Mouse (Mus musculus) lung, postnatal 10 days (tissue): ENCODE measurements around the gene Use1.

Experiments used
- DNase-seq: peaks from one replicate; pipeline ENCODE4 v3.0.0; 2021

Gene Use1

GRCm38 (mm10) chr8:71379008-71379407, 12.4 kb downstream of the Use1 start:
- no peak for DNase-seq

GRCm38 (mm10) chr8:71379512-71380075, 12.9 kb downstream of the Use1 start:
- no peak for DNase-seq

GRCm38 (mm10) chr8:71380178-71381171, 13.8 kb downstream of the Use1 start:
- peak; percentile 52 for DNase-seq

GRCm38 (mm10) chr8:71381421-71381970, 14.8 kb downstream of the Use1 start, which contains the start of gene Nr2f6:
TSS of gene Nr2f6 (minus strand) at chr8:71381960.
- peak; percentile 89 for DNase-seq

- peak; percentile 94 for DNase-seq
Observed at GRCm38 (mm10) chr8:71381971-71382961, 15.6 kb downstream of the Use1 start.

GRCm38 (mm10) chr8:71383396-71383795, 16.7 kb downstream of the Use1 start:
- no peak for DNase-seq

GRCm38 (mm10) chr8:71383860-71384259, 17.2 kb downstream of the Use1 start:
- peak; percentile 63 for DNase-seq

- no peak for DNase-seq
Observed at GRCm38 (mm10) chr8:71385212-71385835, 18.7 kb downstream of the Use1 start.

- DNase-seq, result peak; percentile 46
Observed at GRCm38 (mm10) chr8:71388267-71388666, 21.6 kb downstream of the Use1 start.

GRCm38 (mm10) chr8:71391696-71392095, 25.0 kb downstream of the Use1 start:
- no peak for DNase-seq

GRCm38 (mm10) chr8:71392391-71392790, 25.7 kb downstream of the Use1 start:
- DNase-seq, result no peak

- peak; percentile 86 for DNase-seq
Observed at GRCm38 (mm10) chr8:71392871-71393270, 26.2 kb downstream of the Use1 start.

GRCm38 (mm10) chr8:71394481-71394880, 27.8 kb downstream of the Use1 start:
- DNase-seq, result no peak

GRCm38 (mm10) chr8:71395071-71395470, 28.4 kb downstream of the Use1 start:
- no peak for DNase-seq

- peak; percentile 70 for DNase-seq
Observed at GRCm38 (mm10) chr8:71395629-71396028, 29.0 kb downstream of the Use1 start, which contains the start of gene Ushbp1. TSS of gene Ushbp1 (minus strand) at chr8:71395802.

- peak; percentile 98 for DNase-seq
Observed at GRCm38 (mm10) chr8:71396639-71397305, 30.1 kb downstream of the Use1 start, which contains the start of gene Babam1. TSS of gene Babam1 (plus strand) at chr8:71396861.

- DNase-seq, result no peak
Observed at GRCm38 (mm10) chr8:71397701-71398100, 31.1 kb downstream of the Use1 start.

GRCm38 (mm10) chr8:71400826-71401225, 34.2 kb downstream of the Use1 start:
- no peak for DNase-seq

- DNase-seq, result no peak
Observed at GRCm38 (mm10) chr8:71401454-71401853, 34.8 kb downstream of the Use1 start.

GRCm38 (mm10) chr8:71402446-71402964, 35.9 kb downstream of the Use1 start:
- DNase-seq, result no peak
